Mouse (Mus musculus) spleen, postnatal 36 days (tissue): ENCODE data around the gene Olfr917.

Source experiments
- DNase-seq, 2 experiments: peaks; one replicate each; pipeline ENCODE4 v3.0.0; 2022; ENCODE audit warnings: low spot score in 2 of 2, mixed read lengths in 1 of 2

Gene Olfr917

GRCm38 (mm10) chr9:38665742-38666141, at the start of gene Olfr917:
TSS of gene Olfr917 (minus strand) at chr9:38665842.
- no peak for DNase-seq

- no peak for DNase-seq
Measured at GRCm38 (mm10) chr9:38674501-38674900, 8.9 kb upstream of the Olfr917 start, which contains the start of gene Olfr918. TSS of gene Olfr918 (minus strand) at chr9:38674601.

- no peak for DNase-seq
Measured at GRCm38 (mm10) chr9:38672887-38673286, 7.2 kb upstream of the Olfr917 start.

DNA sequence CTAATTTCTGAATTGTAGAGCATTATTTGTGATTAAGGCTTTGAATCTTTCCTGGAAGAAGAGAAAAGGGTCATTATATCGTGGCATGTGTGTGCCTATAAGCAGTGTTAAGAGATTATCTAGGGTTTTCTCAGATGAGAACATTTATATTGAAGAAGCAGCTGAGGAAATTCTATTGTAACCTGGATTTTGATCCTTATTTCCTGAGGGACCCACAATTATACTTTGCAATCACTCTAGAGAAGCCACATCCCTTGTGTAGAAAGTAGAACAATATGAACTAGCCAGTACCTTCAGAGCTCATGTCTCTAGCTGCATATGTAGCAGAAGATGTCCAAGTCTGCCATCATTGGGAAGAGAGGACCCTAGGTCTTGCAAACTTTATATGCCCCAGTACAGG, 5.9 kb downstream of the Olfr917 start, which contains the start of gene Olfr916:
Gene Olfr916, minus strand, starts transcription at position 101 of the 400 bp plus-strand sequence.
- DNase-seq: no peak

DNA sequence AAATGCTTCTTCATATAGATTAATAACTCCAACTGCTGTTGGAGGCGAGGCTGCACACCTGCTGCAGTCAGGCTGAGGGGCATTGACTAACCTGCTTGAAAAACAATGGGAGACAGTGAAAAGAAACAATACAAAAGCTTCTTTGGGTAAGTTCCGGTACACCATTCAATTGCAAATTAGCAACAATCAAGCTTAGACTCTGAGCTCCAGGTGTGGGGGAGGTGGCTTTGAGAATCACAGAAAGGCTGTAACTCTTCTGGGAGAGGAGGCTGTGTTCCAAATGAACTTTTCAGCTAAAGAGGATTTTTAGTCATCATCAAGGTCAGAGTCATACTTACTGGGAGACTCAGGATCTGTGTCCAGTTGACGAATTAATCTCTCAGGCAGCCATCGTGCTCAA, 33.2 kb downstream of the Olfr917 start:
- DNase-seq: no peak
